Mouse (Mus musculus): ENCODE results near the gene Gpcpd1. TPM values are rescaled to one million over a fixed set of nuclear protein-coding genes. Genes with fewer than 3 reads are reported as not detected.

Gpcpd1 gene
- polyA plus RNA-seq, 1 experiment: 18.0 TPM

DNA sequence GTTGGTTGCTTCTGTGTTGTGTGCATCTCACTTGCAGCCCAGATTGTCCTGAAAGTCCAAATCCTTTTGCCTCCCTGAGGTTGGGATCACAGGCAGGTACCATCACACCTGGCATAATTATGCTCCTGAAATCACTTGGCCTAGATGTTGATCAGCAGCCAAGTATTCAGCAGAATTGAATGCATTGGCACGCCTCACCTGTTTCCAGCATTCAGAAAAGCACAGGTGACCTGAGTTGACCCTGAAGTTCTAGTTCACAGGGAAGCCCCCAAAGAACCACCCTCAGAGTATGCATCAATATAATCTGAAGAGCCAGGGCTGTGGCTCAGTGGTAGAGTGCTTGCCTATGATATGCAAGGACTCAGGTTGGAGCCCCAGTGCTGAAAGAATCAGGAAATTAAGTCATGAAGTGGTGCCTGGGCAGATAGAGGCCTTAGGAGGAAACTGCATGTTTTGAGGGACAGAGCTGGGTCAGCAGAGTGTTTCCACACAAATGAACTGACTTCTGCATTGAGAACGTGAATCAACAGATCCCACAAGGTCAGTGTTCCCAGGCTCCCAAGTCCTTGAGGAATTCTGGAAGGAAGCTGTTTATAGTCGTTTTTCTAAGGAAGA lies 10.4 kb upstream of the Gpcpd1 start:
- TF ChIP-seq GATA1 (IDR thresholded peaks at IDR 0.05; ENCODE audit: low read length): no peak

- TF ChIP-seq GATA1 (IDR thresholded peaks at IDR 0.05; ENCODE audit: low read length): no peak
These were observed 9.7 kb upstream of the Gpcpd1 start for GRCm38 (mm10) chr2:132597226-132597625.

DNA sequence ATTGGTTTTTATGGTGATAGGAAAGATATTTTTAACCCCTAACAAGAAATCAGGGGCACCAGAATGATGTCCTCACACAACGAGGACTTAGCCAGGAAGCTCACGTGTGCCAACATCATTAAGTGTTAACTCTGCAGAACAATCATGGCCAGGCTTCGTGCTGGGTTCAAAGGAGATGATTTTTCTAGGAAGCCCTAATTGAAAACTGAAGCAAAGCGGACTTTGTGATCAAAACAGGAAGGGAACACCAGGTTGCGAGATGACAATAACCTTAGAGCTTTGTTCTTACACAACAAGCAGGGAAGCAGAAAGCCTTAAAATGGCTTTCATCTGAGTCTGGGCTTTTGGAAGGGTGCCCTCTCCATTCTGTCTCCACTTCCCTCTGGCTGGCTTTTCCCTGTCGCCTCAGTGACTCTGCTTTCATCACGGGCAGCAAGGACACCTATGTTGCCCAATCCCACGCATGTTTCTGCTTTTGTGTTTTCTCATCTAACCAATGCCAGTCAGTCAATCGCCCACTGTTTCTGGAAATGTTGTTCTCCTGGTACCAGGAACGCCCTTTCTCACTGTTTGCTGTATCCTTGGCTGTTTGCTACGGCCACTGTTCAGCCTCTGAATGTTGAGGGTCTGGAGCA lies 8.2 kb upstream of the Gpcpd1 start:
- TF ChIP-seq GATA1 (IDR thresholded peaks at IDR 0.05; ENCODE audit: low read length): no peak

GRCm38 (mm10) chr2:132592126-132592525 lies 4.6 kb upstream of the Gpcpd1 start:
- no peak for TF ChIP-seq GATA1 (IDR thresholded peaks at IDR 0.05; ENCODE audit: low read length)

- no peak for TF ChIP-seq GATA1 (IDR thresholded peaks at IDR 0.05; ENCODE audit: low read length)
These were observed 2.5 kb upstream of the Gpcpd1 start for GRCm38 (mm10) chr2:132589906-132590538.

- no peak for TF ChIP-seq GATA1 (IDR thresholded peaks at IDR 0.05; ENCODE audit: low read length)
These were observed 1.5 kb downstream of the Gpcpd1 start for GRCm38 (mm10) chr2:132586006-132586405.

GRCm38 (mm10) chr2:132584191-132584590 lies 3.3 kb downstream of the Gpcpd1 start:
- TF ChIP-seq GATA1 (IDR thresholded peaks at IDR 0.05; ENCODE audit: low read length): no peak

DNA sequence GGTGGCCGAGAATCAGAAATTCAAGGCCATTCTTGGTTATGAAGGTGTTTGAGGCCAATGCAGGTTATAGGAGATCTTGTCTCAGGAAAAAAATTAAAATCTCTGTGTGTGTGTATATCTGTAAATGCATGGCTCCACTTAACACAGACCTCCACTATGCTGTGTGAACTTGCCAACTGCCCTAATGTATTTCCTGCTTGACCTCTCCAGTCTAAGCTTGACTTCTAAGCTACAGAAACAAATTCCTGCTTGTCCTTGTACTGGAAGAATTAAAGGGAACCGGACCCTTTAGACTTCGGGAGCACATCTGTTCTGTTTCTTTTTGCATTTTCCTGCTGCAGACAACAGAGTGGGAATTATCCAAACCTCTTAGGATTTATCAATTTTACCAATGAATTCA lies 4.4 kb downstream of the Gpcpd1 start:
- TF ChIP-seq GATA1 (IDR thresholded peaks at IDR 0.05; ENCODE audit: low read length): no peak

GRCm38 (mm10) chr2:132582227-132582626 lies 5.3 kb downstream of the Gpcpd1 start:
- no peak for TF ChIP-seq GATA1 (IDR thresholded peaks at IDR 0.05; ENCODE audit: low read length)

DNA sequence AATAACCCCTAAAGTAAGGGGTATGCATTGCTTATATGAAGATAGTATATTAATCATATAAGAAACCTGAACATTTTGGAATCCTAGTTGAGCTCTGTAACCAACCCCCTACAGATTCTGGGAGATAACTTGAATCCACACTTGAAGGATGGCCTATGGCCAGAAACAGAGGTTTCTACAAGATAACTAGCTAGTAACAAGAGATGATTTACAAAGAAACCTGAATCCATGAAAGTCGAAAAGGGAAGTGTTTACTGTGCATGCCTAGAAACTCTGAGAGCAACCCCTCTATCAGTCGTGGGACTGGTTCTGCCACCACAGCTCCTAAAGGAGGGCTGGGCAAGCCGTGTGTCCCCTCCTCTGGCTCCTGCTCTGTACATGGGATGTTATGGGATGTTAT lies 7.8 kb downstream of the Gpcpd1 start:
- no peak for TF ChIP-seq GATA1 (IDR thresholded peaks at IDR 0.05; ENCODE audit: low read length)

DNA sequence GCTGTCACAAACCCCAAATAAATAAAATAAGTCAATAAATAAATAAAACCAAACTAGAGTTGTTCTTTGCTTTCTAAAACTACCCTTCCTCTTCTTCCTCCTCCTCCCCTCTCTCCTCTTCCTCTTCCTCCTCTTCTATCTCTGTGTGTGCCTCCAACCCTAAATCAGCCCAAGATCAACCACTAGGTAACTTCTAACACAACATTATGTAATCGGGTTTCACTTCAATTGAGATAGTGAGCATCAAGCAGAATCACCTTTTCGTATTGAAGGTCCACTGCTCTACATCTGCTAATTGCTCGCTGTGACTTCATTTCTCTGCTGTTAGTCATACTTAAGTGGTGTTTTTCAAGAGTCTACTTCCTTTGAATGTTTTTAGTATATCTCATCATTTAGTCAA lies 8.8 kb downstream of the Gpcpd1 start:
- no peak for TF ChIP-seq GATA1 (IDR thresholded peaks at IDR 0.05; ENCODE audit: low read length)

- no peak for TF ChIP-seq GATA1 (IDR thresholded peaks at IDR 0.05; ENCODE audit: low read length)
These were observed 9.5 kb downstream of the Gpcpd1 start for GRCm38 (mm10) chr2:132578059-132578458.

DNA sequence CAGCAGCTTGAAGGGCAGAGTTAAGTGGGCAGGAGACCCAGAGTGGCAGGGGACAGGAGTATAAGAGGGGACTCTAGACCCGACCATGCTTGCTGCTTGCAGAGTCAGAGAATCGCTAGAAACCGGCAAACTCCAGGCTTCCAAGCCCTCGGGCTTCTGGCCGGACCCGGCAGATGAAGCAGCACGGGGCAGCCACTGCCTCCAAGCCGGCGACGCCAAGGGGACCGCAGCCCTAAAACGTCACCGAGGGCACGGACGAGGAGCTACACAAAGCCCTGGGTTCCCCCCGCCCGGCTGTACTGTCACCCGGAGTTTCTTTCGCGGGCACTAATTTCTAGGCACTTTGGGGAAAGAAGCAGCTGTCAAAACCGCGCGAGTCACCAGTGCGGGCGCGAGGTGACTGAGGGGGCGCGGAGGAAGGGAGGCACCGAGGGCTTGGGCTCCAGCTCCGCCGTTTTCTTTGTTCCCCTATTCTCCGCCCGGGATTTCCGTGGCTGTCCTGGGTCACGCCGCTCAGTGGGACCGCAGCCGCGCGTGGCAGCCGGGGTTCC lies 10.0 kb downstream of the Gpcpd1 start:
- TF ChIP-seq GATA1 (IDR thresholded peaks at IDR 0.05; ENCODE audit: low read length): no peak

DNA sequence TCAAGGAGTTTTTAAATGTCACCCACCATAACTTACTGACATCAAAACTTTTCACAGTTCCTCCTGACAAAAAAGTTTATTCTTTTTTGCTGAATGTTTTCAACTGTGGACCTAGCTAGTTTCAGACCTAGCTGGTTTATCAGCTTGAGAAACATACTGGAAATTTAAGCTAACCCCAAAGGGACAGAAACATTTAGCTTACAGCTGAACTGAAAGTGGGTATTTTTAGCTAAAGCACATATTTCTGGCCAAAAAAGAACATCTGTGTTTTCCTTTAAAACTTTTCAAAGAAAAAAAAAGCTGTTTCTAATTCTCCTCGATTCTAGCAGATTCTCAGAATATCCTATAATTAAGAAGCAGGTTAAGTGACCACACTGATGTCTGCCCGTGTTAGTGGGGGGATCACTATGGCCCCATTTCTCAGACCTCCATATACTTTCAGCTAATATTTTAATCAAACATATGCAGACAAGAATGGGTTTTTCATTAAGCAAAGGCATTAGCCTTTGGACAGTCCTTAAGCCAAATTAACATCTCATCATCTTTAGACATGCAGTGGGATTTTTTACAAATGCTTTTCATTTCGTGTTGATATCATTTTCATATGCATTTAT lies 10.9 kb downstream of the Gpcpd1 start:
- TF ChIP-seq GATA1 (IDR thresholded peaks at IDR 0.05; ENCODE audit: low read length): no peak

GRCm38 (mm10) chr2:132575759-132576439 lies 11.6 kb downstream of the Gpcpd1 start:
- TF ChIP-seq GATA1 (IDR thresholded peaks at IDR 0.05; ENCODE audit: low read length): no peak

- no peak for TF ChIP-seq GATA1 (IDR thresholded peaks at IDR 0.05; ENCODE audit: low read length)
These were observed 12.3 kb downstream of the Gpcpd1 start for GRCm38 (mm10) chr2:132575256-132575655.

Measured in G1E-ER4 (cell line).